Mouse (Mus musculus): ENCODE results near the gene Lamp1. TPM values are rescaled to one million over a fixed set of nuclear protein-coding genes. Genes with fewer than 3 reads are reported as not detected.

Lamp1 gene
- polyA plus RNA-seq, 1 experiment from 2014 or later, result 299 TPM

GRCm38 (mm10) chr8:13170510-13170909, 11.5 kb downstream of the Lamp1 start:
- Histone ChIP-seq H3K36me3 (peaks cover 100% of the 10 kb centered on the region), H3K27ac (no peak overlapping the region), H3K27me3 (no peaks in the 10 kb centered on the region), H3K9me3 (replicated peaks) (no peaks in the 10 kb centered on the region), H3K4me2 (no peak overlapping the region), H3K9ac (no peak overlapping the region), H3K4me3 (replicated peaks) (no peak overlapping the region), H3K4me1 (no peaks in the 10 kb centered on the region)
- WGBS, result 33% methylated on average over 1 of the region's 1 CpGs
- no peak for ATAC-seq (replicated peaks; ENCODE audit: low FRiP score)

GRCm38 (mm10) chr8:13174305-13174704, 15.3 kb downstream of the Lamp1 start:
- H3K9me3 ChIP-seq (replicated peaks), result no peaks in the 10 kb centered on the region
- no peaks in the 10 kb centered on the region for H3K4me1 ChIP-seq
- 84% methylated on average over 4 of the region's 4 CpGs for WGBS
- ATAC-seq (replicated peaks; ENCODE audit: low FRiP score), result no peak
- H3K27me3 ChIP-seq, result no peaks in the 10 kb centered on the region
- no peak overlapping the region for H3K9ac ChIP-seq
- no peak overlapping the region for H3K27ac ChIP-seq
- H3K4me2 ChIP-seq, result no peak overlapping the region
- peaks cover 96% of the 10 kb centered on the region for H3K36me3 ChIP-seq
- no peak overlapping the region for H3K4me3 ChIP-seq (replicated peaks)

- H3K9ac ChIP-seq, result no peak overlapping the region
- no peaks in the 10 kb centered on the region for H3K4me1 ChIP-seq
- WGBS, result 90% methylated on average over 4 of the region's 4 CpGs
- no peaks in the 10 kb centered on the region for H3K27me3 ChIP-seq
- H3K4me3 ChIP-seq (replicated peaks), result no peak overlapping the region
- H3K36me3 ChIP-seq, result peaks cover 91% of the 10 kb centered on the region
- no peaks in the 10 kb centered on the region for H3K9me3 ChIP-seq (replicated peaks)
- no peak overlapping the region for H3K27ac ChIP-seq
- no peak overlapping the region for H3K4me2 ChIP-seq
- ATAC-seq (replicated peaks; ENCODE audit: low FRiP score), result no peak
Observed at GRCm38 (mm10) chr8:13174811-13175210, 15.8 kb downstream of the Lamp1 start.

- no peak overlapping the region for H3K4me2 ChIP-seq
- no peaks in the 10 kb centered on the region for H3K9me3 ChIP-seq (replicated peaks)
- 91% methylated on average over 1 of the region's 1 CpGs for WGBS
- no peak overlapping the region for H3K9ac ChIP-seq
- H3K27me3 ChIP-seq, result no peaks in the 10 kb centered on the region
- peaks cover 4% of the 10 kb centered on the region; the same call in 1 of the 2 replicates for H3K4me1 ChIP-seq
- H3K4me3 ChIP-seq (replicated peaks), result no peak overlapping the region
- no peak for ATAC-seq (replicated peaks; ENCODE audit: low FRiP score)
- H3K27ac ChIP-seq, result no peak overlapping the region
- H3K36me3 ChIP-seq, result peaks cover 82% of the 10 kb centered on the region
Observed at GRCm38 (mm10) chr8:13175650-13176049, 16.7 kb downstream of the Lamp1 start.

- no peak overlapping the region for H3K4me2 ChIP-seq
- peaks cover 66% of the 10 kb centered on the region for H3K36me3 ChIP-seq
- peaks cover 4% of the 10 kb centered on the region; the same call in 1 of the 2 replicates for H3K4me1 ChIP-seq
- H3K27me3 ChIP-seq, result no peaks in the 10 kb centered on the region
- ATAC-seq (replicated peaks; ENCODE audit: low FRiP score), result no peak
- 94% methylated on average over 7 of the region's 7 CpGs for WGBS
- H3K9me3 ChIP-seq (replicated peaks), result no peaks in the 10 kb centered on the region
- no peak overlapping the region for H3K27ac ChIP-seq
- H3K9ac ChIP-seq, result no peak overlapping the region
- no peak overlapping the region for H3K4me3 ChIP-seq (replicated peaks)
Observed at GRCm38 (mm10) chr8:13177173-13177852, 18.4 kb downstream of the Lamp1 start.

GRCm38 (mm10) chr8:13178137-13178536, 19.2 kb downstream of the Lamp1 start:
- H3K36me3 ChIP-seq, result peaks cover 58% of the 10 kb centered on the region
- WGBS, result 96% methylated on average over 5 of the region's 5 CpGs

GRCm38 (mm10) chr8:13179482-13179881, 20.5 kb downstream of the Lamp1 start:
- Histone ChIP-seq H3K27me3 (no peaks in the 10 kb centered on the region), H3K4me1 (peaks cover 4% of the 10 kb centered on the region; the same call in 1 of the 2 replicates), H3K4me2 (no peak overlapping the region), H3K36me3 (peaks cover 46% of the 10 kb centered on the region), H3K9ac (no peak overlapping the region), H3K9me3 (replicated peaks) (no peaks in the 10 kb centered on the region), H3K27ac (no peak overlapping the region), H3K4me3 (replicated peaks) (no peak overlapping the region)
- ATAC-seq (replicated peaks; ENCODE audit: low FRiP score), result no peak
- WGBS, result 71% methylated on average over 6 of the region's 6 CpGs

More at GRCm38 (mm10) chr8:13178137-13178536, 19.2 kb downstream of the Lamp1 start:
- no peak overlapping the region for H3K4me2 ChIP-seq
- no peak overlapping the region for H3K27ac ChIP-seq
- H3K9me3 ChIP-seq (replicated peaks), result no peaks in the 10 kb centered on the region
- no peak overlapping the region for H3K9ac ChIP-seq
- no peak for ATAC-seq (replicated peaks; ENCODE audit: low FRiP score)
- no peak overlapping the region for H3K4me3 ChIP-seq (replicated peaks)
- peaks cover 4% of the 10 kb centered on the region; the same call in 1 of the 2 replicates for H3K4me1 ChIP-seq
- no peaks in the 10 kb centered on the region for H3K27me3 ChIP-seq

GRCm38 (mm10) chr8:13179948-13180347, 21.0 kb downstream of the Lamp1 start:
- no peak for ATAC-seq (replicated peaks; ENCODE audit: low FRiP score)
- no peak overlapping the region for H3K4me2 ChIP-seq
- peaks cover 44% of the 10 kb centered on the region for H3K36me3 ChIP-seq
- peaks cover 4% of the 10 kb centered on the region; the same call in 1 of the 2 replicates for H3K4me1 ChIP-seq
- no peaks in the 10 kb centered on the region for H3K27me3 ChIP-seq
- WGBS, result 51% methylated on average over 7 of the region's 7 CpGs
- no peak overlapping the region for H3K9ac ChIP-seq
- no peak overlapping the region for H3K4me3 ChIP-seq (replicated peaks)
- no peak overlapping the region for H3K27ac ChIP-seq
- no peaks in the 10 kb centered on the region for H3K9me3 ChIP-seq (replicated peaks)

GRCm38 (mm10) chr8:13180408-13180807, 21.4 kb downstream of the Lamp1 start:
- Histone ChIP-seq H3K27me3 (no peaks in the 10 kb centered on the region), H3K4me3 (replicated peaks) (no peak overlapping the region), H3K4me2 (no peak overlapping the region), H3K4me1 (peaks cover 4% of the 10 kb centered on the region; the same call in 1 of the 2 replicates), H3K9ac (no peak overlapping the region), H3K27ac (no peak overlapping the region), H3K9me3 (replicated peaks) (no peaks in the 10 kb centered on the region), H3K36me3 (peaks cover 39% of the 10 kb centered on the region)
- 72% methylated on average over 9 of the region's 9 CpGs for WGBS
- no peak for ATAC-seq (replicated peaks; ENCODE audit: low FRiP score)

- Histone ChIP-seq H3K9me3 (replicated peaks) (no peaks in the 10 kb centered on the region), H3K27me3 (no peaks in the 10 kb centered on the region), H3K36me3 (peaks cover 32% of the 10 kb centered on the region), H3K4me2 (no peak overlapping the region), H3K4me3 (replicated peaks) (no peak overlapping the region), H3K27ac (no peak overlapping the region), H3K4me1 (peaks cover 4% of the 10 kb centered on the region; the same call in 1 of the 2 replicates), H3K9ac (no peak overlapping the region)
- WGBS, result 85% methylated on average over 18 of the region's 18 CpGs
- ATAC-seq (replicated peaks; ENCODE audit: low FRiP score), result no peak
Observed at GRCm38 (mm10) chr8:13180911-13181690, 22.1 kb downstream of the Lamp1 start.

GRCm38 (mm10) chr8:13181691-13181976, 22.7 kb downstream of the Lamp1 start:
- Histone ChIP-seq H3K4me3 (replicated peaks) (no peak overlapping the region), H3K4me2 (no peak overlapping the region), H3K27me3 (no peaks in the 10 kb centered on the region), H3K9ac (no peak overlapping the region), H3K4me1 (peaks cover 4% of the 10 kb centered on the region; the same call in 1 of the 2 replicates), H3K27ac (no peak overlapping the region), H3K36me3 (peaks cover 27% of the 10 kb centered on the region), H3K9me3 (replicated peaks) (no peaks in the 10 kb centered on the region)
- ATAC-seq (replicated peaks; ENCODE audit: low FRiP score), result no peak
- WGBS, result 44% methylated on average over 2 of the region's 2 CpGs

- Histone ChIP-seq H3K4me3 (replicated peaks) (no peak overlapping the region), H3K4me1 (no peaks in the 10 kb centered on the region), H3K4me2 (no peak overlapping the region), H3K9ac (no peak overlapping the region), H3K27me3 (no peaks in the 10 kb centered on the region), H3K9me3 (replicated peaks) (no peaks in the 10 kb centered on the region), H3K27ac (no peak overlapping the region), H3K36me3 (peaks cover 8% of the 10 kb centered on the region; the same call in 1 of the 2 replicates)
- 76% methylated on average over 8 of the region's 8 CpGs for WGBS
- no peak for ATAC-seq (replicated peaks; ENCODE audit: low FRiP score)
Observed at GRCm38 (mm10) chr8:13186819-13187218, 27.9 kb downstream of the Lamp1 start.

All from kidney, embryonic 15.5 days (tissue).